9 mouse cellular contexts compared by ENCODE assay signal in the genomic region with DNA sequence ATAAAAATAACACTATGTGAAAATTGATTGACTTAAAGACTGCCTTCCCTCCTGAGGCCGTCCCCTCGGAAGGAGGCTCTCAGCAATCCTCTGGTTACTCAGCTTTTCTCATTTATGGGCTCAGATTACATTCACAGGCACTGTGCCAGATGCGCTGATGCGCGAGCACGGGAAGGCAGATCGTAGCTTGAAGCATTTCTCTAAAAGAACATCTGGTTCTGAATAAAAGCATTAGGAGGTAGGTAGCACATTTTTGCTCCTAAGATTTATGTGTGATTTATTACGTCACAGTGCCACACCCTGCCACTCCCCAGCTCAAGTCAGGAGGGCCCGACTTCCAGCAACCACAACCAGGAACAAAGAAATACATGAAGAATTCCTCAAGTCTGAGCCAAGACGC. TPM values are rescaled to one million over a fixed set of nuclear protein-coding genes. Genes with fewer than 3 reads are reported as not detected.
DNase-seq lines count a peak whose midpoint lies in the region; ATAC-seq and TF ChIP-seq lines count a peak whose summit lies in the region.
"Had no signal": no experiment of that assay in that cellular context is flagged by ENCODE, and none has a peak within 500 bp of the region (broad histone marks: within the 10 kb centered on the region; RNA-seq: fewer than 3 reads in every experiment).

No protein-coding gene starts in this region.

- H3K9me3 ChIP-seq in heart, postnatal 0 days (replicated peaks; ENCODE audit: control insufficient read depth, low read length) = no peaks in the 10 kb centered on the region

- intact Hi-C loops in heart, postnatal 25 days (cut with DNase I) = loop anchor here (5.0 kb wide), 2 partner anchors 388 to 558 kb away; a partner anchor contains a TSS

- no peak for TF ChIP-seq EP300 in heart, postnatal 0 days (IDR thresholded peaks at IDR 0.05; ENCODE audit: low read depth)

- no peak overlapping the region for H3K27ac ChIP-seq in heart, postnatal 0 days (ENCODE audit: low read depth)

- ATAC-seq in heart, postnatal 0 days (ENCODE audit: insufficient read depth, low read depth) = no peak
- peak; percentile 41; the same call in 1 of the 2 replicates for ATAC-seq in megakaryocyte progenitor cell, adult 5-6 weeks (replicated peaks; ENCODE audit: poor library complexity)
- ATAC-seq in cerebellum, adult (ENCODE audit: insufficient number of reproducible peaks, low FRiP score, low TSS enrichment) = no peak

- H3K4me1 ChIP-seq in heart, postnatal 0 days (ENCODE audit: control insufficient read depth, insufficient read depth) = no peaks in the 10 kb centered on the region

- 48% methylated on average over 10 of the region's 10 CpGs for WGBS in heart, postnatal 0 days

- peak; percentile 30 for DNase-seq in heart, adult 8-10 months (ENCODE audit: low spot score)
- no peak for DNase-seq in heart, postnatal 25 days (ENCODE audit: low spot score)
- DNase-seq in embryo, embryonic 11.5 days (ENCODE audit: low read depth, low spot score) = peak; percentile 68
- no peak for DNase-seq in heart, postnatal 0 days (ENCODE audit: low spot score)
- DNase-seq in kidney, postnatal 25 days = peak; percentile 73 to 76
- peak; percentile 76 for DNase-seq in testis, postnatal 10 days (ENCODE audit: low spot score)

- no peak overlapping the region for H3K9ac ChIP-seq in heart, postnatal 0 days (replicated peaks; ENCODE audit: low read depth, low read length)

- no peak for TF ChIP-seq CTCF in heart, postnatal 0 days (IDR thresholded peaks at IDR 0.05; ENCODE audit: low read depth)

- no peak overlapping the region for H3K4me3 ChIP-seq in heart, postnatal 0 days (ENCODE audit: low read depth, low read length)
- H3K4me3 ChIP-seq: erythroblast, embryonic 14.5 days had no signal

- H3K27me3 ChIP-seq in heart, postnatal 0 days (ENCODE audit: control insufficient read depth, insufficient read depth, low read length) = no peaks in the 10 kb centered on the region

- no peaks in the 10 kb centered on the region for H3K36me3 ChIP-seq in heart, postnatal 0 days (replicated peaks; ENCODE audit: control insufficient read depth, insufficient read depth, low read length)

- peak overlapping the region; percentile 11; the same call in 1 of the 2 replicates for H3K4me2 ChIP-seq in heart, postnatal 0 days (ENCODE audit: low read depth, low read length)

RNA-seq across cellular contexts. Expression of a gene that starts 55.5 kb away (rescaled TPM):
- not detected for total RNA-seq in heart, adult 8-10 months (2022)
- total RNA-seq in heart, postnatal 25 days (2021) = not detected
- total RNA-seq in heart, postnatal 0 days (2014; rRNA removed; ENCODE audit: low replicate concordance) = 0.70 TPM in 1 of 2 replicates, not detected in the other
- polyA plus RNA-seq in heart, postnatal 0 days (2015; fragmentation: Nextera tagmentation; extraction: Ambion mirVana) = 0.07 and 0.37 TPM in 2 replicates
- total RNA-seq in megakaryocyte progenitor cell, adult 5-6 weeks (2015) = 9.3 and 11.7 TPM in 2 replicates
- 8.0 and 12.4 TPM in 2 replicates for total RNA-seq in megakaryocyte progenitor cell, adult 5-6 weeks (2017)
- polyA plus RNA-seq: erythroblast, embryonic 14.5 days had no signal

Comparison
In these comparisons a context has a peak if more than half of its experiments do, and no peak if none do; other contexts are left out.
1. DNase-seq: peak in heart, adult 8-10 months (single experiment), embryo, embryonic 11.5 days (single experiment), kidney, postnatal 25 days (2 of 2) and testis, postnatal 10 days (single experiment); none in heart, postnatal 25 days (single experiment) and heart, postnatal 0 days (single experiment).